Comparison of ENCODE assay signal across 16 mouse cellular contexts in genomic region chr1:34805931-34806520, GRCm38 (mm10). TPM values are rescaled to one million over a fixed set of nuclear protein-coding genes. Genes with fewer than 3 reads are reported as not detected.
DNase-seq lines count a peak whose midpoint lies in the region; ATAC-seq and TF ChIP-seq lines count a peak whose summit lies in the region.
"Had no signal": no experiment of that assay in that cellular context is flagged by ENCODE, and none has a peak within 500 bp of the region (broad histone marks: within the 10 kb centered on the region; RNA-seq: fewer than 3 reads in every experiment).

No protein-coding gene starts in this region.

- H3K27me3 ChIP-seq in heart, embryonic 11.5 days (ENCODE audit: control insufficient read depth, insufficient read depth, low read length), result peaks cover 5% of the 10 kb centered on the region
- peaks cover 4% of the 10 kb centered on the region; the same call in 1 of the 2 replicates for H3K27me3 ChIP-seq in limb, embryonic 15.5 days
- H3K27me3 ChIP-seq in limb, embryonic 10.5 days (ENCODE audit: low read depth, poor library complexity, severe bottlenecking), result peaks cover 20% of the 10 kb centered on the region
- H3K27me3 ChIP-seq in embryonic facial prominence, embryonic 12.5 days, result no peaks in the 10 kb centered on the region
- H3K27me3 ChIP-seq: liver, embryonic 13.5 days; midbrain, embryonic 15.5 days had no signal

- H3K36me3 ChIP-seq in heart, embryonic 11.5 days (ENCODE audit: control insufficient read depth, insufficient read depth, low read length), result peaks cover 5% of the 10 kb centered on the region; the same call in 1 of the 2 replicates
- H3K36me3 ChIP-seq in limb, embryonic 15.5 days, result peaks cover 16% of the 10 kb centered on the region
- H3K36me3 ChIP-seq in limb, embryonic 10.5 days, result peaks cover 26% of the 10 kb centered on the region
- peaks cover 11% of the 10 kb centered on the region; the same call in 1 of the 2 replicates for H3K36me3 ChIP-seq in ES-E14 (ENCODE audit: control insufficient read depth, insufficient read depth, low read length, poor library complexity, severe bottlenecking)
- peaks cover 16% of the 10 kb centered on the region for H3K36me3 ChIP-seq in embryonic facial prominence, embryonic 12.5 days
- H3K36me3 ChIP-seq: midbrain, embryonic 15.5 days had no signal

- in situ Hi-C loops in ES-E14 (cut with MboI; ENCODE audit: low sequenced_read_pairs in 2 of 2, unreplicated experiment in 2 of 2), result no loop called here

- intact Hi-C loops in heart, postnatal 36 days (cut with DNase I), result no loop called here

- 15% methylated on average over 35 of the region's 35 CpGs for WGBS in heart, embryonic 11.5 days (ENCODE audit: insufficient replicate concordance)
- WGBS in limb, embryonic 15.5 days, result 21% methylated on average over 35 of the region's 35 CpGs
- 15% methylated on average over 35 of the region's 35 CpGs for WGBS in limb, embryonic 10.5 days
- 21% methylated on average over 35 of the region's 35 CpGs for WGBS in embryonic facial prominence, embryonic 12.5 days

- peak overlapping the region; percentile 23; the same call in 1 of the 2 replicates for H3K4me2 ChIP-seq in heart, embryonic 11.5 days
- 0 out of 2 replicates have a peak overlapping the region, but pooled peaks have one; percentile 7 for H3K4me2 ChIP-seq in limb, embryonic 15.5 days
- H3K4me2 ChIP-seq in embryonic facial prominence, embryonic 12.5 days (replicated peaks), result 0 out of 2 replicates have a peak overlapping the region, but pooled peaks have one; percentile 7
- H3K4me2 ChIP-seq: liver, embryonic 13.5 days; midbrain, embryonic 15.5 days had no signal

- no peak for ATAC-seq in heart, embryonic 11.5 days (replicated peaks; ENCODE audit: insufficient number of reproducible peaks, low FRiP score, low TSS enrichment)
- ATAC-seq in limb, embryonic 15.5 days (ENCODE audit: insufficient number of reproducible peaks, low FRiP score, low TSS enrichment, low read depth), result no peak
- ATAC-seq in embryonic facial prominence, embryonic 12.5 days (ENCODE audit: insufficient number of reproducible peaks, insufficient read depth, low FRiP score, low TSS enrichment), result no peak
- no peak for ATAC-seq in megakaryocyte-erythroid progenitor cell, adult 5-6 weeks (replicated peaks; ENCODE audit: low FRiP score, low TSS enrichment, poor library complexity, severe bottlenecking)
- ATAC-seq: midbrain, embryonic 15.5 days had no signal

- H3K27ac ChIP-seq in heart, embryonic 11.5 days (ENCODE audit: low read depth, low read length), result no peak overlapping the region
- no peak overlapping the region for H3K27ac ChIP-seq in limb, embryonic 15.5 days
- no peak overlapping the region for H3K27ac ChIP-seq in limb, embryonic 10.5 days
- no peak overlapping the region for H3K27ac ChIP-seq in ES-E14 (ENCODE audit: insufficient read depth, low read depth, low read length, poor library complexity, severe bottlenecking)
- no peak overlapping the region for H3K27ac ChIP-seq in embryonic facial prominence, embryonic 12.5 days
- H3K27ac ChIP-seq: liver, embryonic 13.5 days; midbrain, embryonic 15.5 days; stomach, postnatal 0 days had no signal

- peaks cover 26% of the 10 kb centered on the region for H3K4me1 ChIP-seq in heart, embryonic 11.5 days (ENCODE audit: control insufficient read depth, insufficient read depth, low read length)
- peaks cover 23% of the 10 kb centered on the region for H3K4me1 ChIP-seq in limb, embryonic 15.5 days
- H3K4me1 ChIP-seq in limb, embryonic 10.5 days, result peaks cover 30% of the 10 kb centered on the region
- peaks cover 0 to 17% of the 10 kb centered on the region in 2 experiments; a peak in 3 of 4 replicates for H3K4me1 ChIP-seq in ES-E14 (ENCODE audit: control insufficient read depth in 2 of 2, insufficient read depth in 2 of 2, low read length in 2 of 2, poor library complexity in 1 of 2)
- H3K4me1 ChIP-seq in embryonic facial prominence, embryonic 12.5 days, result peaks cover 16% of the 10 kb centered on the region

- H3K9me3 ChIP-seq in heart, embryonic 11.5 days (replicated peaks; ENCODE audit: control insufficient read depth, low read length), result no peaks in the 10 kb centered on the region
- no peaks in the 10 kb centered on the region for H3K9me3 ChIP-seq in limb, embryonic 15.5 days
- H3K9me3 ChIP-seq in limb, embryonic 10.5 days (replicated peaks), result no peaks in the 10 kb centered on the region
- no peaks in the 10 kb centered on the region for H3K9me3 ChIP-seq in ES-E14 (ENCODE audit: control insufficient read depth, insufficient read depth, low read depth, low read length)
- H3K9me3 ChIP-seq in embryonic facial prominence, embryonic 12.5 days, result no peaks in the 10 kb centered on the region
- H3K9me3 ChIP-seq: liver, embryonic 13.5 days; midbrain, embryonic 15.5 days had no signal

- H3K9ac ChIP-seq in heart, embryonic 11.5 days (ENCODE audit: low read depth, low read length), result no peak overlapping the region
- H3K9ac ChIP-seq in limb, embryonic 15.5 days, result no peak overlapping the region
- no peak overlapping the region for H3K9ac ChIP-seq in ES-E14 (ENCODE audit: insufficient read depth, low read depth, low read length, poor library complexity, severe bottlenecking)
- no peak overlapping the region for H3K9ac ChIP-seq in embryonic facial prominence, embryonic 12.5 days
- H3K9ac ChIP-seq: liver, embryonic 13.5 days; midbrain, embryonic 15.5 days had no signal

- H3K4me3 ChIP-seq in heart, embryonic 11.5 days (ENCODE audit: low read depth, low read length), result no peak overlapping the region
- no peak overlapping the region for H3K4me3 ChIP-seq in limb, embryonic 15.5 days
- H3K4me3 ChIP-seq in limb, embryonic 10.5 days, result no peak overlapping the region
- peak overlapping the region; percentile 33 to 41; a peak in 2 of 4 replicates for H3K4me3 ChIP-seq in ES-E14 (ENCODE audit: insufficient read depth in 1 of 2, low read depth in 1 of 2, low read length in 2 of 2, poor library complexity in 1 of 2, severe bottlenecking in 1 of 2)
- no peak overlapping the region for H3K4me3 ChIP-seq in embryonic facial prominence, embryonic 12.5 days
- H3K4me3 ChIP-seq: erythroblast, embryonic 14.5 days; liver, embryonic 13.5 days; midbrain, embryonic 15.5 days had no signal

- no peak for DNase-seq in heart, postnatal 36 days
- no peak for DNase-seq in limb, embryonic 10.5 days (ENCODE audit: low spot score)
- no peak for DNase-seq in ES-E14 (ENCODE audit: low read depth, low spot score)
- DNase-seq in adrenal gland, postnatal 25 days, result no peak
- DNase-seq: adrenal gland, adult 8-10 months; gastrocnemius, postnatal 36 days; kidney, adult 11 months; kidney, postnatal 36 days; liver, embryonic 13.5 days had no signal

TF ChIP-seq in ES-E14, 5 proteins besides CTCF, POLR2A, EP300 and RAD21:
- TF ChIP-seq ZNF384 (IDR thresholded peaks at IDR 0.05; ENCODE audit: low read depth, low read length), result no peak
- no peak for TF ChIP-seq MAFK (IDR thresholded peaks at IDR 0.05; ENCODE audit: insufficient read depth, low read depth, low read length)
- no peak for TF ChIP-seq ZC3H11A (IDR thresholded peaks at IDR 0.05; ENCODE audit: borderline replicate concordance, low read depth, low read length)
- no peak for TF ChIP-seq HCFC1 (IDR thresholded peaks at IDR 0.05; ENCODE audit: borderline replicate concordance, insufficient read depth, low read length)
- no peak for TF ChIP-seq CHD2 (IDR thresholded peaks at IDR 0.05; ENCODE audit: low read depth, low read length)

RNA-seq across cellular contexts. Expression of gene Fam168b, which starts 36.8 kb away (rescaled TPM):
- 33.0 and 53.4 TPM in 2 replicates for polyA plus RNA-seq in heart, embryonic 11.5 days (2014; fragmentation: Nextera tagmentation; extraction: Ambion mirVana)
- 10 to 100 TPM; 41.8 to 45.3 TPM for total RNA-seq in heart, postnatal 36 days (2021)
- 64.1 and 75.6 TPM in 2 replicates for polyA plus RNA-seq in limb, embryonic 15.5 days (2015; fragmentation: Nextera tagmentation; extraction: Ambion mirVana)
- 119 and 135 TPM in 2 replicates for polyA plus RNA-seq in limb, embryonic 10.5 days (2016; fragmentation: Nextera tagmentation; extraction: Ambion mirVana)
- total RNA-seq in ES-E14 (2012; rRNA removed), result 28.2 and 36.1 TPM in 2 replicates
- 132 and 140 TPM in 2 replicates for polyA plus RNA-seq in embryonic facial prominence, embryonic 12.5 days (2016; fragmentation: Nextera tagmentation; extraction: Ambion mirVana)
- total RNA-seq in megakaryocyte-erythroid progenitor cell, adult 5-6 weeks (2014; fragmentation: Nextera tagmentation), result 49.0 and 63.7 TPM in 2 replicates
- 48.1 and 62.1 TPM in 2 replicates for total RNA-seq in megakaryocyte-erythroid progenitor cell, adult 5-6 weeks (2017)
- total RNA-seq in adrenal gland, postnatal 25 days (2021), result 118 and 144 TPM in 2 replicates

RNA-seq across cellular contexts. Expression of gene Plekhb2, which starts 43.8 kb away (rescaled TPM):
- polyA plus RNA-seq in heart, embryonic 11.5 days (2014; fragmentation: Nextera tagmentation; extraction: Ambion mirVana), result 58.0 and 62.3 TPM in 2 replicates
- total RNA-seq in heart, postnatal 36 days (2021), result 100 to 1,000 TPM; 102 to 117 TPM
- polyA plus RNA-seq in limb, embryonic 15.5 days (2015; fragmentation: Nextera tagmentation; extraction: Ambion mirVana), result 19.8 and 20.4 TPM in 2 replicates
- polyA plus RNA-seq in limb, embryonic 10.5 days (2016; fragmentation: Nextera tagmentation; extraction: Ambion mirVana), result 19.0 and 19.2 TPM in 2 replicates
- total RNA-seq in ES-E14 (2012; rRNA removed), result 10.3 and 13.0 TPM in 2 replicates
- polyA plus RNA-seq in embryonic facial prominence, embryonic 12.5 days (2016; fragmentation: Nextera tagmentation; extraction: Ambion mirVana), result 17.4 and 20.7 TPM in 2 replicates
- total RNA-seq in megakaryocyte-erythroid progenitor cell, adult 5-6 weeks (2014; fragmentation: Nextera tagmentation), result 20.7 and 25.3 TPM in 2 replicates
- total RNA-seq in megakaryocyte-erythroid progenitor cell, adult 5-6 weeks (2017), result 8.9 and 13.9 TPM in 2 replicates
- total RNA-seq in adrenal gland, postnatal 25 days (2021), result 115 and 177 TPM in 2 replicates

Comparison
In these comparisons a context has a peak if more than half of its experiments do, and no peak if none do; other contexts are left out.
1. H3K4me3 ChIP-seq: peak in ES-E14 (2 of 2); none in heart, embryonic 11.5 days (single experiment), limb, embryonic 15.5 days (single experiment), limb, embryonic 10.5 days (single experiment) and embryonic facial prominence, embryonic 12.5 days (single experiment).
2. Peak in every context shown above with its lines, with median percentiles within 50 percentile points of each other: H3K4me2 ChIP-seq.